Mouse (Mus musculus): ENCODE data around the gene D930007J09Rik.

GRCm38 (mm10) chr13:32849092-32849491, 46.4 kb upstream of the D930007J09Rik start:
- TF ChIP-seq CTCF (conservative IDR thresholded peaks at IDR 0.05; ENCODE audit: low read length) (no peak), NANOG (IDR thresholded peaks at IDR 0.05; ENCODE audit: borderline replicate concordance, low read length) (no peak)
